Mouse (Mus musculus) forebrain, embryonic 15.5 days (tissue): ENCODE data around the gene Ppp1r16b. TPM values are rescaled to one million over a fixed set of nuclear protein-coding genes. Genes with fewer than 3 reads are reported as not detected.

Experiments
- ATAC-seq: fragments of 200-750 bp; cut with Nextera tagmentation; replicated peaks from 2 replicates; pipeline ENCODE4 v1.8.0; 2017; ENCODE audit warnings: mild to moderate bottlenecking, moderate TSS enrichment, moderate library complexity
- H3K27ac ChIP-seq: fragments of 300-500 bp; sonication (generic); replicated peaks from 2 replicates; pipeline ENCODE4 v1.5.1; 2015; ENCODE audit warnings: mild to moderate bottlenecking, inconsistent platforms
- H3K27me3 ChIP-seq: fragments of 300-500 bp; sonication (generic); 2 replicates; pipeline ENCODE4 v1.6.1; 2015; ENCODE audit warnings: inconsistent platforms
- H3K36me3 ChIP-seq: fragments of 300-500 bp; sonication (generic); 2 replicates; pipeline ENCODE4 v1.6.1; 2015; ENCODE audit warnings: mild to moderate bottlenecking, inconsistent platforms
- H3K4me1 ChIP-seq: fragments of 300-500 bp; sonication (generic); 2 replicates; pipeline ENCODE4 v1.6.1; 2015; ENCODE audit warnings: inconsistent platforms
- H3K4me2 ChIP-seq: fragments of 300-500 bp; sonication (generic); replicated peaks from 2 replicates; pipeline ENCODE4 v1.6.1; 2015; ENCODE audit warnings: mild to moderate bottlenecking, inconsistent platforms
- H3K4me3 ChIP-seq: fragments of 300-500 bp; sonication (generic); 2 replicates; pipeline ENCODE4 v1.5.1; 2015; ENCODE audit warnings: mild to moderate bottlenecking, inconsistent platforms
- H3K9ac ChIP-seq: fragments of 300-500 bp; sonication (generic); replicated peaks from 2 replicates; pipeline ENCODE4 v1.6.1; 2015; ENCODE audit warnings: mild to moderate bottlenecking, inconsistent platforms
- H3K9me3 ChIP-seq: fragments of 300-500 bp; sonication (generic); 2 replicates; pipeline ENCODE4 v1.6.1; 2016; ENCODE audit warnings: inconsistent platforms
- WGBS: fragments of 180-500 bp; shearing (Covaris S2); methylation state at CpG from one replicate; pipeline ENCODE4 v1.1.7; 2015; ENCODE audit warnings: mixed read lengths; 5-methylcytosine and 5-hydroxymethylcytosine counted together
- polyA plus RNA-seq: library from polyadenylated mRNA; unstranded; fragments of >200 nt; fragmentation: Nextera tagmentation; extraction: Ambion mirVana; gene quantifications from 2 replicates; pipeline ENCODE4 v1.2.1, GENCODE M21; 2015

The Ppp1r16b gene
- polyA plus RNA-seq, 1 experiment from 2014 or later, result 24.4 TPM

DNA sequence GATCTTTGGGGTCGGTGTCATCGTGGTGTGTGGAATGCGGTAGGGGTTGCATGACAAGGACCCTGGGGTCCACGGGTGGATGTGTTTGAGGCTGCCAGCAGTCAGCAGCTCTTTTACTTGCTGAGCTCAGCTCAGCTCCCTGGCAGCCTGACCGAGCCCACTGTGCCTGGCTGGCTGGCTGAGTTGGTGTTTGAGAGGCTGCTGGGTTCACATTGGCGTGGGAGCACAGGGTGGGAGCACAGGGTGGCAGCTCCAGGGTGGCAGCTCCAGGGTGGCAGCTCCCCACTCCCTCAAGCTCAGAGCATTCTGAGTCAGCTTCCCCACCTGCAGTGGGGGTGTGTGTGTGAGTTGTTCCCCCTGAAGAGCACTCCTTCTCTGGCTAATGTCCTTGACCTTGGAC, 34.7 kb downstream of the Ppp1r16b start:
- ATAC-seq, result no peak
- 87% methylated on average over 6 of the region's 6 CpGs for WGBS
- Histone ChIP-seq H3K36me3 (no peaks in the 10 kb centered on the region), H3K9me3 (no peaks in the 10 kb centered on the region), H3K4me3 (no peak overlapping the region), H3K9ac (no peak overlapping the region), H3K27ac (no peak overlapping the region), H3K27me3 (no peaks in the 10 kb centered on the region), H3K4me1 (no peaks in the 10 kb centered on the region), H3K4me2 (no peak overlapping the region)

DNA sequence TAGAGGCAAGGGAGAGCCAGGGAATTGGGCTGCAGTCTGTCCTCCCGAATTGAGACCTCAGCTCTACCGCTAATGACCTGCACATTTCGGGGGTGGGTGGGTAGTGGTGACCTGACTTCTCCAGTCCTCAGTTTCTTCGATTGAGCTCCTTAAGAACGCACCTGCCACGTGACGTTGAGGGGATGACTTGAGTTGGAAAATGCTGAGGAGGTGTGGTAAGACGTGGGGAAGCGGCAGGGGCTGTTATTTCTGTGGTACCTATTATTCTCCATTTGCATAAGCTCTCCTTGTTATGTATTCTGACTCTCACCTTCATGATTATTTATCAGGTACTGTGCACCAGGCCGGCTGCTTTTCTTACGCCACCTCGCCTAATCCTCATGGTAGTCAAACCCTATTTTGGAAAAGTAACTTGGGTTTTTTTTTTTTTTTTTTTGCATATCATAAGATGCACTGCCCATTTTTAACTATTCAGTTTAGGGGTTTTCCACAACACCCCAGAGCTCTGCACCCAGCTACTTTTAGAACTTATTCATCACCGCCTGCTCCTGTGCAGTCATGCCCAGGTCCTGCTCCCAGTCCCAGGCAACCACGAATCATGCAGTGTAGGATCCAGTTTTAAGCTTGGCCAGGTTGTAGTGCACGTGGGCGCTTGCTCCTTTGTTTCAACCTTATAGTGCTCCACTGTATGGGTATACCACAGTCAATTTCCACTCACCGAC, 35.5 kb downstream of the Ppp1r16b start:
- Histone ChIP-seq H3K9ac (no peak overlapping the region), H3K4me1 (no peaks in the 10 kb centered on the region), H3K36me3 (no peaks in the 10 kb centered on the region), H3K4me3 (no peak overlapping the region), H3K4me2 (no peak overlapping the region), H3K27ac (no peak overlapping the region), H3K27me3 (no peaks in the 10 kb centered on the region), H3K9me3 (no peaks in the 10 kb centered on the region)
- no peak for ATAC-seq
- 84% methylated on average over 17 of the region's 17 CpGs for WGBS

DNA sequence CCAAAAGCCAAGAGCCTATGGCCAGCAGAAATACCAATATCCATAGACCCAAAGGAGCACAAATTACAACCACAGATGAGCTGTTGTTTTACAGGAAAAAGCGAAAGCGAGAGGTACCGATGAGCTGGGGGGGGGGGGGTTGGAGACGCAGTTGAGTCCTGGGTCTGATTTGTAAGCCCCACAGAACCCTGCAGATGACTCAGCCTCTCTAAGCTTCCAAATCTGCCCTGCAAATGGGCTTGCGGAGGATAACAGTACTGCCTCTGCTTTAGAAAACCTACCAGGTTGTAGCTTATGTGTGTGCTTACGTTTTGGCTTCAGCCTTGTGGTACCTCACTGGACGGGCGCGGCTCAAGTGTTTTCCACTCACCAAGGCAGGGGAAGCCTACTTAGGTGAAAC, 36.3 kb downstream of the Ppp1r16b start:
- Histone ChIP-seq H3K4me1 (no peaks in the 10 kb centered on the region), H3K9me3 (no peaks in the 10 kb centered on the region), H3K27me3 (no peaks in the 10 kb centered on the region), H3K4me2 (no peak overlapping the region), H3K9ac (no peak overlapping the region), H3K27ac (no peak overlapping the region), H3K4me3 (no peak overlapping the region), H3K36me3 (no peaks in the 10 kb centered on the region)
- no peak for ATAC-seq
- 94% methylated on average over 9 of the region's 9 CpGs for WGBS

DNA sequence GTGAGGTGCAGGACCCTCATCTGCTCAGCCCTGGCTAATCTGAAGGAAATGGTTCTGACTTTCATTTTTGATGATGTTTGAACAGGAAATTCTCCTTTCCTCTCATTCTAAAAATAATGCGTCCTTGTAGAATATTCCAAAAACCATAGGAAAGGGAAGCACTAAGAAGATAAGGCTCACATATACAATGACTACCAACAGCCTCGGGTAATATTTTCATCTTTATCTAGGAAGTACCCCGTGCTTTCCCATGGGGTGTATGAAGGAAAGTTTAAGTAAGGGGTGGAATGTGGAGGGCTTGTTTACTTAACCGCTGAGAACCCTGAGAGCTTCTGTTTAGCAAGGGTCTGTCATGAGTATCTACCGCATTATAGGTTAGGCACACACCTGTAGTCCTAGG, 37.0 kb downstream of the Ppp1r16b start:
- no peak overlapping the region for H3K9ac ChIP-seq
- no peaks in the 10 kb centered on the region for H3K27me3 ChIP-seq
- 93% methylated on average over 5 of the region's 5 CpGs for WGBS
- H3K27ac ChIP-seq, result no peak overlapping the region
- no peak overlapping the region for H3K4me3 ChIP-seq
- no peak overlapping the region for H3K4me2 ChIP-seq
- H3K36me3 ChIP-seq, result no peaks in the 10 kb centered on the region
- no peak for ATAC-seq
- no peaks in the 10 kb centered on the region for H3K9me3 ChIP-seq
- H3K4me1 ChIP-seq, result no peaks in the 10 kb centered on the region

DNA sequence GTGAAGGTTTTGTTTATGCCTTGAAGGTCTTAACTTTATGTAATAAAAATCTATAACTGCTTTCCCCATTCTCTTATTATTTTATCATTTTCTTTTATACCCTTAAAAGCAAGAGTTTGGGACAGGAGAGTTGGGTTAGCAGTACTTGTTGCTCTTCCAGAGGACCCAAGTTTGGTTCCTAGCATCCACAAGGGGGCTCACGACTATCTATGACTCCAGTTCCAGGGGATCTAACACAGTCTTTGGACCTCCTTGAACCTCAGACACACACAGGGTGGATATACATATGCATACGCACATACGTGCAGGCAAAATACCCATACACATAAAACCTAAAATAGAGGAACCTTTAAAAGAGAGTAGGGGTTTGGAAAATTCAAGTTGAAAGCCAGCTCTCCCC, 39.5 kb downstream of the Ppp1r16b start:
- H3K9ac ChIP-seq, result no peak overlapping the region
- 77% methylated on average over 3 of the region's 3 CpGs for WGBS
- no peak overlapping the region for H3K27ac ChIP-seq
- H3K4me1 ChIP-seq, result no peaks in the 10 kb centered on the region
- no peaks in the 10 kb centered on the region for H3K27me3 ChIP-seq
- no peak overlapping the region for H3K4me2 ChIP-seq
- H3K4me3 ChIP-seq, result no peak overlapping the region
- H3K36me3 ChIP-seq, result no peaks in the 10 kb centered on the region
- no peaks in the 10 kb centered on the region for H3K9me3 ChIP-seq
- no peak for ATAC-seq

DNA sequence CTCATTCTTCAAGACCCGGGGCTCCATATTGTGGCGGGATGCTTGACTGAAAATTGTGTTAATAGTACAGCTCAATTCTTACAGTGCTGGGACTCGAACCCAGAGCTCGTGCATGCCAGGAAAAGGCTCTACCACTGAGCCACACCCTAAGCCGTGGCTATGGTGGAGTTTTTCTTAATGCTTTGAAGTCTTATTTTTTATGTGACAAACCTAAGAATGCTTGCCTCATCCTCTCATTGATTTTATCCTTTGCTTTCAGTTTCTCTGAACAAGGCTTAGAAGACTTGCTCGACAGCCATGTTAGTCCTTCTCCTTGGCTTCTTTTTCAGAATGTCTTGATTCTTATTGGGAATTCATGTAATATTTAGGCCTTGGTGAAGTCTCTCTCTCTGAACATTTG, 40.3 kb downstream of the Ppp1r16b start:
- H3K27ac ChIP-seq, result no peak overlapping the region
- no peak for ATAC-seq
- no peaks in the 10 kb centered on the region for H3K36me3 ChIP-seq
- no peaks in the 10 kb centered on the region for H3K4me1 ChIP-seq
- H3K27me3 ChIP-seq, result no peaks in the 10 kb centered on the region
- no peak overlapping the region for H3K4me2 ChIP-seq
- no peak overlapping the region for H3K9ac ChIP-seq
- no peak overlapping the region for H3K4me3 ChIP-seq
- 88% methylated on average over 6 of the region's 6 CpGs for WGBS
- H3K9me3 ChIP-seq, result no peaks in the 10 kb centered on the region

DNA sequence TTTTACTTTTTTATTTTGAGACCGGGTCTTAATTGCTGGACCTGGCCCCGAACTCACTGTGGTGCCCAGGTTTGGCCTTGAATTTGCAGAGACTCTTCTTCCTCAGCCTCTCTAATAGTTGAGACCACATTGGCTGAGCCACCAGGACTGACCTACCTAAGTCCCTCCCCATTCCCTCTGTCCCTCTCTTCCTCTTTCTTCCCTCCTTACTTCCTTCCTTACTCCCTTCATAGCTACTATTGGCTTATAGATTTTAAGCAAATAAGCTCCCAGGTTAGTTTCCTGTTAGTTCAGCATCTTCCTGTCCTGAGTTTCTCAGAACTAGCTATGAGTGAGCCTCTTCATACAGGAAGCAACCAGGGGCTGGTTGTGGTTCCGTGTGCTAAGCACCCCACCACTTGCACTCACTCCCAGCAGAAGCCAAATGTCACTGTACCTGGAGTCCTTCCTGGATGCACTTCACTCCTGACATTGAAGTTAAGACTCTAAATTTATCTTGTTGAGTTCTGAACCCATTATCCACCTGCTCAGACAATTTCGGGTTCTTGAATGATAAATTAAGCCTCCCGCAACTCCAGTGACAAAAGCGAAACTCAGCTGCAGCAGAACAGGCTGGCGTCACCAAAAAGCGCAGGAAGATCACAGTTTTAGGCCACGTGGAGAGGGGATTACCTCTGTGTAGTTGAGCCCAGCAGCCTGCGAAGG, 41.7 kb downstream of the Ppp1r16b start:
- no peak overlapping the region for H3K4me3 ChIP-seq
- ATAC-seq, result no peak

DNA sequence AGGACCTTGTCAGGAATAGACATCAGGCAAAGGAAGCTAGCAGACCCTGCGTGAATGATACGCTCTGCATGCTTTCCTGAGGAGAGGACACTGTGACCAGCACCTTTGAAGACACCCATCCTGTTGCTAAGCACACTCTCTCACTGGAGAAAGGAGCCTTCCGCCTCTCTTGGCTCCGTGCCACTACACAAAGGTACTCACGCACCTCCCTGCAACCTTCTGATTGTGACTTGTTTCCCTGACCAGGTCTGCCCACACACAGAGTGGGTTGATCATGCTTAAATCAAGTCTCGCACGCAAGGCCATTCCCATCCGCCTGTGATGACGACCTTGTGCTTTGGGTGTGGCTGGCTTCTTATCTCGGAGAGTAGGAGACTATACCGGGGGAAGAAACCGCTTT, 42.9 kb downstream of the Ppp1r16b start:
- Histone ChIP-seq H3K27me3 (no peaks in the 10 kb centered on the region), H3K4me1 (peaks cover 11% of the 10 kb centered on the region), H3K9me3 (no peaks in the 10 kb centered on the region), H3K9ac (no peak overlapping the region), H3K27ac (no peak overlapping the region), H3K4me2 (no peak overlapping the region), H3K36me3 (no peaks in the 10 kb centered on the region), H3K4me3 (no peak overlapping the region)
- 86% methylated on average over 12 of the region's 12 CpGs for WGBS
- ATAC-seq, result no peak

More for the DNA sequence above, 41.7 kb downstream of the Ppp1r16b start:
- no peaks in the 10 kb centered on the region for H3K9me3 ChIP-seq
- H3K4me1 ChIP-seq, result no peaks in the 10 kb centered on the region
- no peak overlapping the region for H3K9ac ChIP-seq
- 87% methylated on average over 10 of the region's 10 CpGs for WGBS
- no peak overlapping the region for H3K4me2 ChIP-seq
- no peaks in the 10 kb centered on the region for H3K36me3 ChIP-seq
- no peak overlapping the region for H3K27ac ChIP-seq
- H3K27me3 ChIP-seq, result no peaks in the 10 kb centered on the region

DNA sequence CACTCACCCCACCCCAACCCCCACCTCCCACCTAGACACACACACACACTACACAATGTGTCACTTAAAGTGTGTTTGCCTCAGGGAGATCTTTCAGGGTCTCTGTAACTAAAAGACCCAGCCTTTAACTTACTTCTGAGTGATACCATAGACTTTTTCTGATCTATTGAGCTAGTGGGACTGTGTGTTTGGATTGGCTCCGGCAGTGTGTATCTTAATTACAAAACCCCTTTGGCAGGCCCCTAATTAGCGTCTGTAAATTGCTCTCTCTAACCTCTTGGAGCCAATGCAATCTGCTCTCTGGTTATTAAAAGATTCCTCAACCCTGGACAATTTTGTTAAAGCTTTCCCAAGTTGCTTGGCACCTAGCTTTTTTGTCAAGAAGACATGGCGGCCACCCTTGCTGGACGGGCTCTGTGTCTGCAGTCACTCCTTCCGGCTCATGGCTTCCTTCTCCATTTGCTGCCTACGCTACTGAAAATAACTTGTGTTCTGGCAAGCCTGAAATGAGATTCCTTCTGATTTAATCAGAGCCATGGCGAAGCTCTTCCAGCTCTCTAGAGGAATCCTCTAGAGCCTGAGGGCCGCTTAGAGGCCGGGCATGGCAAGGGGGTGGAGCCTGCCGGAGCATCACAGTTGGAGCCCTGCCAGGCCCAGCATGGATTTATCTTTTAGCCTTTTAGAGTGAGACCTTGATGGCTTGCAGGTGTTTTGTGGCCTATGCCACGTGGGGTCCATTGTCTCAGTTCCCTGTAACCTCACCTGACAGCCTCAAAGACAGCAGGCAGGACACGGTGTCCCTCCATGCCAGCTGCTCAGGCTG, 46.9 kb downstream of the Ppp1r16b start:
- peak overlapping the region; percentile 61 for H3K27ac ChIP-seq
- H3K4me2 ChIP-seq, result no peak overlapping the region
- no peaks in the 10 kb centered on the region for H3K9me3 ChIP-seq
- peak; percentile 53; the same call in 1 of the 2 replicates for ATAC-seq
- no peaks in the 10 kb centered on the region for H3K27me3 ChIP-seq
- no peaks in the 10 kb centered on the region for H3K36me3 ChIP-seq
- H3K9ac ChIP-seq, result no peak overlapping the region
- 12% methylated on average over 12 of the region's 12 CpGs for WGBS
- no peak overlapping the region for H3K4me3 ChIP-seq
- peaks cover 11% of the 10 kb centered on the region for H3K4me1 ChIP-seq

DNA sequence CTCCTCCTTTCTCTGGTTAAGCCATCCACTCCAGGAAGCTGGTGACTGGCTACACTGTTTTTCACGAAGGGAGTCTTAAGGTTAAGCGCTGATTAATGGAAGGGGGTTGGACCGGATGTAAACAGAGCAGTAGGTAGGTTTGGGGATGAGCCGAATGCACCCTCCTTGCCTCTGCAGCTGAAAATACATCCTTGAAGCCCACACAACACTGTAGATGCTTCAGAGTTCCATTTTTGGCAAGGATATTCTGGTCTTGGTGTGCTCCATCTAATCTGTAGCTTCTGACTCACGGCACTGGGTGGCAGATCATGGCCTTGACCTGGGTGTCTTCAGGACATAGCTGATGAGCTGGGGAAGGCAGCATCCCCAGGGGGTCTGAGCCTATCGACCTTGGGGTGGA, 49.6 kb downstream of the Ppp1r16b start:
- Histone ChIP-seq H3K27me3 (no peaks in the 10 kb centered on the region), H3K9ac (no peak overlapping the region), H3K36me3 (no peaks in the 10 kb centered on the region), H3K27ac (no peak overlapping the region), H3K9me3 (no peaks in the 10 kb centered on the region), H3K4me1 (peaks cover 11% of the 10 kb centered on the region), H3K4me2 (no peak overlapping the region), H3K4me3 (no peak overlapping the region)
- no peak for ATAC-seq
- WGBS, result 91% methylated on average over 6 of the region's 6 CpGs

DNA sequence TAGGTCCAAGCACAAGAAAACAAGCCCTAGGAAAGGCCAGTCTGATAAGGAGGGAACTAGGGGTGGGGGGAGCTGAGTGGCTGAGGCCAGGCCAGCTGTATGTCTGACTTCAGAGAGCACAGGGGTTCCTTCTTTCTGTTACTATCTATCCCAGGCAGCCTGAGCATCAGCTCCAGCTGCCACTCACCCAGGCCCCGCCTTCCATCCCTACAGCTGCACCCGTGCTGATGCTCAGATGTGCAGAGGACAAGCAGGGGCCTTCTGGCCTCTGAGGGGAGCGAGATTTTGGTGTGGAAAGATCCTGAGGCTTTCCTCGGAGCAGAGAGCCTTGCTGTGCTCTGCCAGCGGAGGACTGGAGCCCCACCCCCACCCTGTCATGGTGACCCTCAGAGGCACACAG, 50.9 kb downstream of the Ppp1r16b start:
- no peak overlapping the region for H3K4me3 ChIP-seq
- ATAC-seq, result no peak
- peaks cover 11% of the 10 kb centered on the region for H3K4me1 ChIP-seq
- no peaks in the 10 kb centered on the region for H3K9me3 ChIP-seq
- H3K9ac ChIP-seq, result no peak overlapping the region
- no peak overlapping the region for H3K4me2 ChIP-seq
- 33% methylated on average over 5 of the region's 5 CpGs for WGBS
- H3K27ac ChIP-seq, result no peak overlapping the region
- H3K27me3 ChIP-seq, result no peaks in the 10 kb centered on the region
- H3K36me3 ChIP-seq, result no peaks in the 10 kb centered on the region
